In genomic region chr7:15920645-15921190, GRCm38 (mm10) we compare ENCODE assay signal across 10 mouse cellular contexts. TPM values are rescaled to one million over a fixed set of nuclear protein-coding genes. Genes with fewer than 3 reads are reported as not detected.
DNase-seq lines count a peak whose midpoint lies in the region; ATAC-seq lines count a peak whose summit lies in the region.
"Had no signal": no experiment of that assay in that cellular context is flagged by ENCODE, and none has a peak within 500 bp of the region (broad histone marks: within the 10 kb centered on the region; RNA-seq: fewer than 3 reads in every experiment).

No protein-coding gene starts in this region.

- H3K4me2 ChIP-seq in kidney, embryonic 16.5 days (replicated peaks; ENCODE audit: low read depth, low read length), result peak overlapping the region; percentile 86
- peak overlapping the region; percentile 79 for H3K4me2 ChIP-seq in hindbrain, embryonic 15.5 days
- H3K4me2 ChIP-seq in midbrain, embryonic 16.5 days (ENCODE audit: low read length), result peak overlapping the region; percentile 94

- H3K4me3 ChIP-seq in kidney, embryonic 16.5 days (ENCODE audit: low read length), result peak overlapping the region; percentile 79
- peak overlapping the region; percentile 66 for H3K4me3 ChIP-seq in embryonic facial prominence, embryonic 10.5 days
- H3K4me3 ChIP-seq in hindbrain, embryonic 15.5 days, result peak overlapping the region; percentile 63
- H3K4me3 ChIP-seq in midbrain, embryonic 16.5 days (ENCODE audit: low read depth, low read length), result peak overlapping the region; percentile 53

- WGBS in kidney, embryonic 16.5 days, result 83% methylated on average over 6 of the region's 6 CpGs
- WGBS in embryonic facial prominence, embryonic 10.5 days, result 90% methylated on average over 6 of the region's 6 CpGs
- WGBS in hindbrain, embryonic 15.5 days, result 86% methylated on average over 6 of the region's 6 CpGs
- 87% methylated on average over 6 of the region's 6 CpGs for WGBS in midbrain, embryonic 16.5 days

- DNase-seq in kidney, adult 8-10 months, result no peak
- no peak for DNase-seq in embryonic facial prominence, embryonic 10.5 days (ENCODE audit: low spot score)
- no peak for DNase-seq in ovary, postnatal 36 days (ENCODE audit: low spot score)
- DNase-seq in natural killer cell, adult 2 months (ENCODE audit: low spot score in 2 of 2), result no peak
- DNase-seq in adrenal gland, adult (ENCODE audit: inconsistent age in 2 of 2, low spot score in 1 of 2), result no peak
- DNase-seq: retina, postnatal 1 day had no signal

- peaks cover 22% of the 10 kb centered on the region for H3K4me1 ChIP-seq in kidney, embryonic 16.5 days (ENCODE audit: insufficient read depth, low read length)
- peaks cover 23% of the 10 kb centered on the region for H3K4me1 ChIP-seq in embryonic facial prominence, embryonic 10.5 days
- H3K4me1 ChIP-seq in hindbrain, embryonic 15.5 days (replicated peaks), result peaks cover 28% of the 10 kb centered on the region
- peaks cover 18% of the 10 kb centered on the region for H3K4me1 ChIP-seq in midbrain, embryonic 16.5 days (ENCODE audit: control insufficient read depth, insufficient read depth, low read length)

- peaks cover 36% of the 10 kb centered on the region for H3K36me3 ChIP-seq in kidney, embryonic 16.5 days (ENCODE audit: insufficient read depth, low read length)
- H3K36me3 ChIP-seq in embryonic facial prominence, embryonic 10.5 days (replicated peaks), result peaks cover 50% of the 10 kb centered on the region
- peaks cover 33% of the 10 kb centered on the region for H3K36me3 ChIP-seq in hindbrain, embryonic 15.5 days
- H3K36me3 ChIP-seq in midbrain, embryonic 16.5 days (ENCODE audit: control insufficient read depth, insufficient read depth, low read length), result peaks cover 22% of the 10 kb centered on the region

- H3K9ac ChIP-seq in kidney, embryonic 16.5 days (replicated peaks; ENCODE audit: low read length), result peak overlapping the region; percentile 17; the same call in 1 of the 2 replicates
- H3K9ac ChIP-seq in hindbrain, embryonic 15.5 days, result peak overlapping the region; percentile 66
- H3K9ac ChIP-seq in midbrain, embryonic 16.5 days (ENCODE audit: low read depth, low read length), result peak overlapping the region; percentile 93

- no peak overlapping the region for H3K27ac ChIP-seq in kidney, embryonic 16.5 days (ENCODE audit: low read length)
- H3K27ac ChIP-seq in embryonic facial prominence, embryonic 10.5 days (replicated peaks), result peak overlapping the region; percentile 97
- no peak overlapping the region for H3K27ac ChIP-seq in hindbrain, embryonic 15.5 days (replicated peaks)
- H3K27ac ChIP-seq in midbrain, embryonic 16.5 days (ENCODE audit: low read length), result peak overlapping the region; percentile 19; the same call in 1 of the 2 replicates

- no peaks in the 10 kb centered on the region for H3K9me3 ChIP-seq in kidney, embryonic 16.5 days (ENCODE audit: low read length)
- H3K9me3 ChIP-seq in embryonic facial prominence, embryonic 10.5 days, result no peaks in the 10 kb centered on the region; the same call in 1 of the 2 replicates
- no peaks in the 10 kb centered on the region for H3K9me3 ChIP-seq in hindbrain, embryonic 15.5 days
- H3K9me3 ChIP-seq in midbrain, embryonic 16.5 days (replicated peaks; ENCODE audit: control insufficient read depth, low read length, poor library complexity, severe bottlenecking), result no peaks in the 10 kb centered on the region

- H3K27me3 ChIP-seq in kidney, embryonic 16.5 days (ENCODE audit: insufficient read depth, low read length), result no peaks in the 10 kb centered on the region
- 0 out of 2 replicates have a peak, but pooled peaks cover 12% of the 10 kb centered on the region for H3K27me3 ChIP-seq in embryonic facial prominence, embryonic 10.5 days (replicated peaks; ENCODE audit: low read depth, poor library complexity, severe bottlenecking)
- H3K27me3 ChIP-seq in hindbrain, embryonic 15.5 days, result no peaks in the 10 kb centered on the region
- no peaks in the 10 kb centered on the region for H3K27me3 ChIP-seq in midbrain, embryonic 16.5 days (ENCODE audit: control insufficient read depth, insufficient read depth, low read depth, low read length)

- no peak for ATAC-seq in kidney, embryonic 16.5 days (ENCODE audit: low FRiP score, low TSS enrichment)
- no peak for ATAC-seq in hindbrain, embryonic 15.5 days (ENCODE audit: low FRiP score, low read depth)
- no peak for ATAC-seq in midbrain, embryonic 16.5 days

RNA-seq across cellular contexts. Expression of gene Selenow, which starts 1.5 kb away (rescaled TPM):
- 690 and 706 TPM in 2 replicates for polyA plus RNA-seq in kidney, embryonic 16.5 days (2015; fragmentation: Nextera tagmentation; extraction: Ambion mirVana)
- 756 and 839 TPM in 2 replicates for polyA plus RNA-seq in embryonic facial prominence, embryonic 10.5 days (2016; fragmentation: Nextera tagmentation; extraction: Ambion mirVana)
- 1,476 and 1,563 TPM in 2 replicates for polyA plus RNA-seq in hindbrain, embryonic 15.5 days (2015; fragmentation: Nextera tagmentation; extraction: Ambion mirVana)
- polyA plus RNA-seq in midbrain, embryonic 16.5 days (2015; fragmentation: Nextera tagmentation; extraction: Ambion mirVana), result 1,578 and 1,695 TPM in 2 replicates

RNA-seq across cellular contexts. Expression of gene Nop53, which starts 25.2 kb away (rescaled TPM):
- 198 and 212 TPM in 2 replicates for polyA plus RNA-seq in kidney, embryonic 16.5 days (2015; fragmentation: Nextera tagmentation; extraction: Ambion mirVana)
- polyA plus RNA-seq in embryonic facial prominence, embryonic 10.5 days (2016; fragmentation: Nextera tagmentation; extraction: Ambion mirVana), result 180 and 185 TPM in 2 replicates
- polyA plus RNA-seq in hindbrain, embryonic 15.5 days (2015; fragmentation: Nextera tagmentation; extraction: Ambion mirVana), result 110 and 114 TPM in 2 replicates
- polyA plus RNA-seq in midbrain, embryonic 16.5 days (2015; fragmentation: Nextera tagmentation; extraction: Ambion mirVana), result 108 and 110 TPM in 2 replicates

RNA-seq across cellular contexts. Expression of gene Crxos, which starts 38.3 kb away (rescaled TPM):
- polyA plus RNA-seq in kidney, embryonic 16.5 days (2015; fragmentation: Nextera tagmentation; extraction: Ambion mirVana), result not detected in 2 replicates
- polyA plus RNA-seq in embryonic facial prominence, embryonic 10.5 days (2016; fragmentation: Nextera tagmentation; extraction: Ambion mirVana), result not detected in 2 replicates
- polyA plus RNA-seq in hindbrain, embryonic 15.5 days (2015; fragmentation: Nextera tagmentation; extraction: Ambion mirVana), result not detected in 2 replicates
- polyA plus RNA-seq in midbrain, embryonic 16.5 days (2015; fragmentation: Nextera tagmentation; extraction: Ambion mirVana), result not detected in 2 replicates
- polyA plus RNA-seq: gonadal fat pad, adult 2 months had no signal

RNA-seq across cellular contexts. Expression of gene Crx, which starts 41.0 kb away (rescaled TPM):
- not detected in 2 replicates for polyA plus RNA-seq in kidney, embryonic 16.5 days (2015; fragmentation: Nextera tagmentation; extraction: Ambion mirVana)
- polyA plus RNA-seq in embryonic facial prominence, embryonic 10.5 days (2016; fragmentation: Nextera tagmentation; extraction: Ambion mirVana), result 0.11 and 0.13 TPM in 2 replicates
- polyA plus RNA-seq in hindbrain, embryonic 15.5 days (2015; fragmentation: Nextera tagmentation; extraction: Ambion mirVana), result 0.16 TPM in 1 of 2 replicates, not detected in the other
- polyA plus RNA-seq in midbrain, embryonic 16.5 days (2015; fragmentation: Nextera tagmentation; extraction: Ambion mirVana), result 0.24 and 0.27 TPM in 2 replicates
- polyA plus RNA-seq: gonadal fat pad, adult 2 months had no signal

RNA-seq across cellular contexts. Expression of gene Ehd2, which starts 46.6 kb away (rescaled TPM):
- 36.8 and 37.9 TPM in 2 replicates for polyA plus RNA-seq in kidney, embryonic 16.5 days (2015; fragmentation: Nextera tagmentation; extraction: Ambion mirVana)
- 11.6 and 13.8 TPM in 2 replicates for polyA plus RNA-seq in embryonic facial prominence, embryonic 10.5 days (2016; fragmentation: Nextera tagmentation; extraction: Ambion mirVana)
- 6.5 and 6.9 TPM in 2 replicates for polyA plus RNA-seq in hindbrain, embryonic 15.5 days (2015; fragmentation: Nextera tagmentation; extraction: Ambion mirVana)
- polyA plus RNA-seq in midbrain, embryonic 16.5 days (2015; fragmentation: Nextera tagmentation; extraction: Ambion mirVana), result 4.6 and 4.9 TPM in 2 replicates

Comparison
In these comparisons a context has a peak if more than half of its experiments do, and no peak if none do; other contexts are left out.
1. H3K27ac ChIP-seq: peak in embryonic facial prominence, embryonic 10.5 days (single experiment) and midbrain, embryonic 16.5 days (single experiment); none in kidney, embryonic 16.5 days (single experiment) and hindbrain, embryonic 15.5 days (single experiment).
2. H3K9ac ChIP-seq: peak in every context shown above with its lines; median percentile 93 in midbrain, embryonic 16.5 days; 66 in hindbrain, embryonic 15.5 days; 17 in kidney, embryonic 16.5 days.
3. Peak in every context shown above with its lines, with median percentiles within 50 percentile points of each other: H3K4me2 ChIP-seq and H3K4me3 ChIP-seq.